Mouse (Mus musculus) testis, postnatal 10 days (tissue): Measurements from ENCODE around the gene Cux2.

Experiments used
- DNase-seq: peaks from one replicate; pipeline ENCODE4 v3.0.0; 2021; ENCODE audit warnings: low spot score

Gene Cux2

GRCm38 (mm10) chr5:122050017-122050831 lies at the start of gene Cux2:
Cux2 (minus strand) TSS chr5:122050102.
- DNase-seq = peak; percentile 87

GRCm38 (mm10) chr5:122094439-122094838 lies 44.5 kb upstream of the Cux2 start:
- no peak for DNase-seq

DNA sequence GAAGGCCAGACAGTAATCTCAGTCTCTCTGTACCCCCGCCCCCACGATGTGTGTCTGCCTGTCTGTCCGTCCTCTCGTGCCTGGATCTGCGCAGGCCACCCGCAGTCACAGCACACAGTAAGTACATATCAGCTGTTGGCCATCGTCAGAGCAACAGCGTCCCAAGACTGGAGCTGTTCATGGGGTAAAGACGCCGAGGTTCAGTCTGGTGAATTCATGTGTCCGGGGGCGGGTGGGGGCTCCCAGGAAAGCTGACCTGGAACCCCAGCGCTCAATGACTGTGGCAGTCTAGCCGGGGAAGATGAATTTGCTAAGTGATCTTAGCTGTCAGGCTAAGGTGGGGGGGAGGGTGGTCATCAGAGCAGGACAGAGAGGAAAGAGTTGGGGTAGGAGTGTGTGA lies 43.8 kb upstream of the Cux2 start:
- no peak for DNase-seq

GRCm38 (mm10) chr5:122092794-122093193 lies 42.9 kb upstream of the Cux2 start:
- no peak for DNase-seq

GRCm38 (mm10) chr5:122091070-122091469 lies 41.2 kb upstream of the Cux2 start:
- DNase-seq = peak; percentile 79

GRCm38 (mm10) chr5:122089664-122090063 lies 39.8 kb upstream of the Cux2 start:
- DNase-seq = no peak

- peak; percentile 93 for DNase-seq
Observed at GRCm38 (mm10) chr5:122088917-122089316, 39.0 kb upstream of the Cux2 start.

DNA sequence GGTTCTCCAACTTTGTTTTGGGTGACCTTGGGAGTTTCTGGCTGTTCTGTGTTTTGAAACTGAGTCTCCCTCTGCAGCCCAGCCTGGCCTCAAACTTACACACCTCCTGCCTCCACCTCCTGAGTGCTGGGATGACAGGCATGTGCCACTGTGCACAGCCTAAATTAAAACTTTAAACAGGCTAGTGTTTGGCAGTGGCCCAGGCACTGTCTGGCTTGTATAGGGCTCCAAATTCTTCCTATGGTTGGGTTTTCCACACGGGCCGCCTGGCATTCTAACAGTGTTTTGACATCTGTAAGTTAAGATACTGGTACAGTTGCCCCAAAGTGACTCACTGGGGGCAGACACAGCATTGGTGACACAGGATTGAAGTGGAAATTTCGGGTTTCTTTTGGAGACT lies 36.2 kb upstream of the Cux2 start:
- DNase-seq = no peak

DNA sequence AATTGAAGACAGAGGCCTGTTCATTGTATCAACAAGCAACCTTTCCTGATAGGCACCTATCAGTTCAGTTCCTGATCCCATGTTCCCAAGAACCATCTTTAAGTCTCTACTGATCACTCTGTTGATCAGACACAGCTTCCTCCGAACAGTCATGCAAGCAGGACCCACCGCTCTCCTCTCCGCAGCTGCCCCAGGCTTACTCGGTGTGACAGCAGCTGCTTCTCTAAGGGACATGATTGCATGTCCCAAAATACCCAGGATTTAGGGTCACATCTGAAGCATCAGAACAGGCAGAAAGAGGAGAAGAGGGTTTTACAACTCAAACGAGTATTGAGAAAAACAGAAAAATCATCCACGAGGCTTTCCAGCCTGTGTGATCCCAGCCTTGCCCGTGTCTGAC lies 35.4 kb upstream of the Cux2 start:
- no peak for DNase-seq

GRCm38 (mm10) chr5:122084470-122084869 lies 34.6 kb upstream of the Cux2 start:
- DNase-seq = no peak

GRCm38 (mm10) chr5:122083282-122083681 lies 33.4 kb upstream of the Cux2 start:
- DNase-seq = no peak

DNA sequence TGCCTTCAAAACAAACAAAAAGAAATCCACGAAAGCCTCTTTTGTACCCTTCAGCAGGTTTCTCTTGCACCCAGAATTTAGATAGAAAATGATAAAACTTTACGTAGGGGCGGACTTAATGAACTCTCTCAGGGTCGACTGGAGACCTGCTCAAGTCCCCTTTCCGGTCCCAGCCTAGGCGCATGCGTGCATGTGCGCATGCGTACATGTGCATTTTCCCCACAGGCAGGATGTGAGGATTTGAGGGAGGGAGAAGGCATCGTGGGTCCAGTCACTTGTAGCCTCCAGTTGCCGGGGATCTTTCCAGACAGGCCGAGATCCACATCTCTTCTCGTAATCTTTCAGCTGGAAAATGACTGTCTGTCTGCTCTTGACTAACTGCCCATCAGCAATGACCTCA lies 31.6 kb upstream of the Cux2 start:
- DNase-seq = no peak

DNA sequence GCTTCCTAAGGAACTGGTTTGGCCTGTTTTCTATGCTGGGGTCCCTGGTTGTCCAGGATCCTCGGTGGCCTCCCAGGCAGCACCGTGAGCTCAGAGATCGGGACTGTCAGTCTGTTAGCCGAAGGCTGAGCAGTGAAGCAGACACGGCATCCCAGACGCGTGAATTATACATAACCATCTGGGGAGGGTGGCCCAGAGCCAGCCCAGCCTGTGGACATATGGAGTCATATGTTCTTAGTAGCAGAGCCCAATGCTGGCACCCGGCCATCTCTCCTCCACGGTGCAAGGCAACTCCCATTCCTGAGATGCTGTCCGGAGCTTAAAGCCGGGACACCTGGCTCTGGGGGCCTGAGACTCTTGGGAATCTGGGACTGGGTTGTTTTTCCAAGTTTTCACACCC lies 31.0 kb upstream of the Cux2 start:
- peak; percentile 76 for DNase-seq

DNA sequence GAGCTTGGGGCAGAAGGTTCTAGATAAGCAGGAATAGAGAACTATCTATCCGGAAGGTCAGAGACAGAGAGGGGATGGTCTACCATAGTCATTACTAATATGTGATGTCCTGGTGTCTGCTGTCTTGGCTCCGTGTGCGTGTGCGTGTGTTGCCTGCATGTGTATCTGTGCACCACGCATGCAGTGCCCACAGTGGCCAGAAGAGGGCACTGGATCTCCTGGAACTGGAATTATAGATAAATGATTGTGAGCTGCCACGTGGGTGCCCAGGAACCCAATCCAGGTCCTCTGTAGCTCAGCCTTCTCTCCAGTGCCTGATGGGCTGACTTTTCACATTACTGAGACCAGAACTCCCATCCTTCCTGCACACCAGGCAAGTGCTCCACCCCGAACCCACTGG lies 29.9 kb upstream of the Cux2 start:
- DNase-seq = no peak

GRCm38 (mm10) chr5:122077244-122077643 lies 27.3 kb upstream of the Cux2 start:
- no peak for DNase-seq

DNA sequence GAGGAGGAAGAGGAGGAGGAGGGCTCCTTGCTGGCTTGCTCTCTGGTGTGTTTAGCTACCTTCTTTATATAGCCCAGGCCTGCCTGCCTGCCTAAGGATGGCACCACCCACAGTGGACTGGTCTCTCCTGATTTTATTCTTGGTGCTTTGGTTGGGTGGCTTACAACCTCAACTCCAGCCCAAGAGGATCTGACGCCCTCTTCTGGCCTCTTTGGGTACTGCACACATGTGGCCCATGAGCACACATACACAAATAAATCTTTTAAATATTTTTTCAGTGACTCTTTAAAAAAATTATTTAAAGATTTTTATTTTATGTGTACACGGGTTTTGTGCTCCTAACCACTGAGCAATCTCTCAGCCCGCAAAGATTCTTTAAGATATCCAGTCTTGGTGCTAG lies 25.8 kb upstream of the Cux2 start:
- DNase-seq = peak; percentile 70

DNA sequence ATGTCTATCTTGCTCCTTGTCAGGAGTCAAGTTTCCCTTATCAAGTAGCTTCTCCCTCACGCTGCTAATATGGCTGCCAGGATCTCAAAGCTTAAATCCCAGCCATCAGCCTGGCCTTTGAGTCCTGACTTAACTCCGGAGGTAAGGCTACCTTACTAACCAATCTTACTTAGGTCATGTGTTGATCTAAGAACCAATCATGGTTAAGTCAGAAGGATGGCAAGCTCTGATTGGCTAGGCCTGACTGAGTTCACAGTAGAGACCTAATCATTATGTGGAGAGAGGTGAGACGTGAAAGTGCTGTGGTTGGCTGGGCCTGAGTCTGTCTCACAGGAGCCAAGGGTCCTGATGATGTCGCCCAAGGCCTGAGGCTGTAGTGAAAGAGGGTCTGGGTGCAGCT lies 22.1 kb upstream of the Cux2 start:
- no peak for DNase-seq

GRCm38 (mm10) chr5:122070963-122071800 lies 21.3 kb upstream of the Cux2 start:
- no peak for DNase-seq

DNA sequence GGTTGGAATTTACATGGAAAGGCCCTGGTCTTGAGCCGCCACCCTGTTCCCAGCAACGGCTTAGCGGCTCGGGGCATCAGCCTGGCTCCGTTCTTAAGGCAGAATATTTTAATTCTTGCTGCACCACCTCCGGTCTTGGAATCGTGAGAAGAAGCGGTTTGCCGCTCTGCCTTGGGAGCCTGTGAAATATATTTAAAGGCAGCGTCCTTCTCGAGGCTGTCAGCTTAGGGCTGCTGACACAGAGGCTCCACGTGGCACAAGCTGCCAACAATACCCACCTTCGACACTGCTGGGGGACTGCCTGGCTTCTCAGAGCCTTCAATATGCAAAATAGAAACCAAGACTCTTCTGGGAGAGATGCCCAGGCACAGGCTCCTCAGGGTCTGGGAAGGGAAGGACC lies 18.7 kb upstream of the Cux2 start:
- DNase-seq = no peak

GRCm38 (mm10) chr5:122063204-122063933 lies 13.5 kb upstream of the Cux2 start:
- no peak for DNase-seq

- DNase-seq = no peak
Observed at GRCm38 (mm10) chr5:122062479-122062878, 12.6 kb upstream of the Cux2 start.

DNA sequence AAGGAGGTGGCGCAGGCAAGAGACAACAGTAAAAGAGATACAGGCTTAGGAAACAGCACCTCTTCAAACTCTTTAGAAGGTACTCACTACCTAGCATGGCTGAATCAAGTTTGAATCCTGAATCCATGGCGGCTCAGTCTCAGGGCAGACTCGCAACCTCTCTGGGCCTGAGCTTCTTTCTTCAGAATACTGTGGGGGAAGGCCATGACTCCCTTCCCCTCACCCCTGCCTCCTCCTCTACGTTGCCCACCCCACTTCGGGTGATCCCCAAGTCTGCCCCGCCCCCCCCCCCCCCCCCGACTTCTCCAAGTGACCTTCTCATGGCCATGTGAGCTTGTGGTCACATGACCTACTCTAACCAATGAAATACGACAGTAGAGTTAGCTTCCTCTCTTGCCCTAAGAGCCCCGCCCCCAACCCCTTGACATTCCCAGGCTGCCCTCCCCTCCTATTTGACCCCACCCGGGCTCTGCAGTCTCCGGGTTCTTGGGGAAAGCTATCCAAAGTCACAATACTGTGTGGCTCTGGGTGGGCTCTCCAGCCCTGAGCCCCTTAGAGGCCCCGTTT lies 10.9 kb upstream of the Cux2 start:
- peak; percentile 67 for DNase-seq
